Mouse (Mus musculus): ENCODE results near the gene BC080695. TPM values are rescaled to one million over a fixed set of nuclear protein-coding genes. Genes with fewer than 3 reads are reported as not detected.
"Not testable (repeated sequence)": the region's sequence is repeated elsewhere in the genome, so short reads cannot be mapped to it uniquely, and the experiment has no call there.

The BC080695 gene
- polyA plus RNA-seq (2012; rRNA removed), result not detected in 2 replicates

GRCm38 (mm10) chr4:143551400-143551799 is at the start of gene BC080695, which contains the start of gene Gm13057:
Gene BC080695, plus strand, starts transcription at chr4:143551700.
Gene Gm13057, plus strand, starts transcription at chr4:143551709.
- WGBS, result no CpG with 5 or more reads among the region's 3 CpGs
- H3K4me3 ChIP-seq (replicated peaks; ENCODE audit: extremely low read depth, low read depth, low read length); H3K4me1 ChIP-seq (ENCODE audit: control insufficient read depth, insufficient read depth, low read length); DNase-seq: not testable (repeated sequence)

- no peak for DNase-seq
- TF ChIP-seq POLR2A (IDR thresholded peaks at IDR 0.05; ENCODE audit: borderline replicate concordance, extremely low read depth, low read depth, low read length) (no peak), CTCF (IDR thresholded peaks at IDR 0.05; ENCODE audit: insufficient read depth, low read length) (no peak)
- 86% methylated on average over 3 of the region's 3 CpGs for WGBS
Measured at GRCm38 (mm10) chr4:143511043-143511442, 40.5 kb upstream of the BC080695 start, which contains the start of gene Gm13043. Gene Gm13043, plus strand, starts transcription at chr4:143511343.

GRCm38 (mm10) chr4:143535654-143536053 is 15.8 kb upstream of the BC080695 start, which contains the start of gene Gm13040:
Gene Gm13040, plus strand, starts transcription at chr4:143535954.
- not testable (repeated sequence) for H3K4me3 ChIP-seq (replicated peaks; ENCODE audit: extremely low read depth, low read depth, low read length); DNase-seq; H3K4me1 ChIP-seq (ENCODE audit: control insufficient read depth, insufficient read depth, low read length)
- no CpG with 5 or more reads among the region's 3 CpGs for WGBS

More at GRCm38 (mm10) chr4:143511043-143511442, 40.5 kb upstream of the BC080695 start, which contains the start of gene Gm13043:
- Histone ChIP-seq H3K4me1 (ENCODE audit: control insufficient read depth, insufficient read depth, low read length) (no peaks in the 10 kb centered on the region), H3K4me3 (replicated peaks; ENCODE audit: extremely low read depth, low read depth, low read length) (no peak within 1 kb of the TSS)

- 80% methylated on average over 9 of the region's 9 CpGs for WGBS
- not testable (repeated sequence) for DNase-seq; H3K4me1 ChIP-seq (ENCODE audit: control insufficient read depth, insufficient read depth, low read length); H3K4me3 ChIP-seq (replicated peaks; ENCODE audit: extremely low read depth, low read depth, low read length)
Measured at GRCm38 (mm10) chr4:143611927-143612326, 60.4 kb downstream of the BC080695 start.

- not testable (repeated sequence) for H3K4me3 ChIP-seq (replicated peaks; ENCODE audit: extremely low read depth, low read depth, low read length); DNase-seq; H3K4me1 ChIP-seq (ENCODE audit: control insufficient read depth, insufficient read depth, low read length)
Measured at GRCm38 (mm10) chr4:143614703-143615102, 63.2 kb downstream of the BC080695 start, which contains the start of gene Gm13083. Gene Gm13083, plus strand, starts transcription at chr4:143615003.

GRCm38 (mm10) chr4:143618101-143618500 is 66.6 kb downstream of the BC080695 start:
- H3K4me1 ChIP-seq (ENCODE audit: control insufficient read depth, insufficient read depth, low read length); DNase-seq; H3K4me3 ChIP-seq (replicated peaks; ENCODE audit: extremely low read depth, low read depth, low read length): not testable (repeated sequence)
- 67% methylated on average over 4 of the region's 4 CpGs for WGBS

Other genes with a start within 250 kb of the BC080695 start
- gene Lrrc38, start 201.9 kb upstream of the BC080695 start, polyA plus RNA-seq (2012; rRNA removed), result 0.07 and 0.25 TPM in 2 replicates
- not detected in 2 replicates for gene Pramel1, start 157.3 kb upstream of the BC080695 start, polyA plus RNA-seq (2012; rRNA removed)
- gene Pramef8, start 139.3 kb upstream of the BC080695 start, polyA plus RNA-seq (2012; rRNA removed), result 4.4 and 6.0 TPM in 2 replicates
- not detected in 2 replicates for gene Oog4, start 101.4 kb upstream of the BC080695 start, polyA plus RNA-seq (2012; rRNA removed)
- not detected in 2 replicates for gene Gm13043, start 40.4 kb upstream of the BC080695 start, polyA plus RNA-seq (2012; rRNA removed)
- not detected in 2 replicates for gene Gm13040, start 15.7 kb upstream of the BC080695 start, polyA plus RNA-seq (2012; rRNA removed)
- gene Gm13057, start within 50 bp of the BC080695 start, polyA plus RNA-seq (2012; rRNA removed), result not detected in 2 replicates
- not detected in 2 replicates for gene Gm13083, start 63.3 kb downstream of the BC080695 start, polyA plus RNA-seq (2012; rRNA removed)
- not detected in 2 replicates for gene Gm13088, start 105.5 kb downstream of the BC080695 start, polyA plus RNA-seq (2012; rRNA removed)
- not detected in 2 replicates for gene Gm13089, start 151.0 kb downstream of the BC080695 start, polyA plus RNA-seq (2012; rRNA removed)
- not detected in 2 replicates for gene Gm13078, start 167.8 kb downstream of the BC080695 start, polyA plus RNA-seq (2012; rRNA removed)
- gene Gm13023, start 237.7 kb downstream of the BC080695 start, polyA plus RNA-seq (2012; rRNA removed), result not detected in 2 replicates

All from lung, adult 2 months (tissue).